Mouse (Mus musculus) G1E (cell line): ENCODE results near the gene Atox1. TPM values are rescaled to one million over a fixed set of nuclear protein-coding genes. Genes with fewer than 3 reads are reported as not detected.

Experiments used
- ATAC-seq: 2 replicates; pipeline ENCODE4 v1.8.0; 2016; ENCODE audit warnings: mild to moderate bottlenecking; ENCODE audit not compliant: insufficient number of reproducible peaks, poor library complexity, low FRiP score, severe bottlenecking; ENCODE audit errors: extremely low read depth
- DNase-seq: peaks from one replicate; pipeline ENCODE4 v3.0.0; 2012; ENCODE audit warnings: low spot score
- H3K27me3 ChIP-seq: 2 replicates; pipeline ENCODE4 v1.6.1; 2012; ENCODE audit warnings: mild to moderate bottlenecking, low read length, inconsistent platforms; ENCODE audit not compliant: insufficient read depth
- H3K36me3 ChIP-seq: replicated peaks from 2 replicates; pipeline ENCODE3; 2012; ENCODE audit warnings: mild to moderate bottlenecking, inconsistent platforms
- H3K4me1 ChIP-seq: 2 replicates; pipeline ENCODE4 v1.6.1; 2012; ENCODE audit warnings: low read depth, low read length, inconsistent platforms, mixed read lengths; ENCODE audit not compliant: insufficient read depth
- H3K4me3 ChIP-seq: 2 replicates; pipeline ENCODE4 v1.5.1; 2012; ENCODE audit warnings: low read depth, mild to moderate bottlenecking, inconsistent platforms, low read length, moderate library complexity, mixed read lengths
- H3K9me3 ChIP-seq: replicated peaks from 2 replicates; pipeline ENCODE4 v1.6.1; 2012; ENCODE audit warnings: inconsistent platforms
- CTCF ChIP-seq: IDR thresholded peaks from 2 replicates; pipeline ENCODE4 v1.5.1; 2012; ENCODE audit warnings: low read depth, low read length, inconsistent platforms, mixed read lengths
- GATA1 ChIP-seq: IDR thresholded peaks from 2 replicates; pipeline ENCODE4 v1.6.1; 2012; ENCODE audit warnings: borderline replicate concordance, low read length, inconsistent platforms, mixed read lengths
- GATA2 ChIP-seq: IDR thresholded peaks from 2 replicates; pipeline ENCODE4 v1.6.1; 2012; ENCODE audit warnings: low read depth, low read length, inconsistent platforms, borderline replicate concordance
- POLR2AphosphoS5 ChIP-seq: IDR thresholded peaks from 2 replicates; pipeline ENCODE4 v1.6.1; 2012; ENCODE audit warnings: low read depth, low read length, inconsistent platforms; ENCODE audit not compliant: insufficient replicate concordance
- TAL1 ChIP-seq: conservative IDR thresholded peaks from 2 replicates; pipeline ENCODE4 v1.6.1; 2012; ENCODE audit warnings: low read depth, low read length, inconsistent platforms, mixed read lengths
- polyA plus RNA-seq: library from polyadenylated mRNA; stranded (reverse); fragments of >175 nt; gene quantifications from 2 replicates; pipeline ENCODE4 v1.2.3, GENCODE M21; 2012
- total RNA-seq, 2 experiments: library from RNA; stranded (forward) in 1 of 2; stranded (reverse) in 1 of 2; fragments of 200-1000 nt in 1 of 2; fragments of >200 nt in 1 of 2; fragmentation: Nextera tagmentation in 1 of 2; gene quantifications; 2 replicates each; pipeline ENCODE4 v1.2.3; 2014 to 2017

Gene Atox1
- total RNA-seq (2014; fragmentation: Nextera tagmentation) (37.0 and 37.7 TPM in 2 replicates), total RNA-seq (2017) (103 and 125 TPM in 2 replicates), polyA plus RNA-seq (39.7 and 92.8 TPM in 2 replicates)

DNA sequence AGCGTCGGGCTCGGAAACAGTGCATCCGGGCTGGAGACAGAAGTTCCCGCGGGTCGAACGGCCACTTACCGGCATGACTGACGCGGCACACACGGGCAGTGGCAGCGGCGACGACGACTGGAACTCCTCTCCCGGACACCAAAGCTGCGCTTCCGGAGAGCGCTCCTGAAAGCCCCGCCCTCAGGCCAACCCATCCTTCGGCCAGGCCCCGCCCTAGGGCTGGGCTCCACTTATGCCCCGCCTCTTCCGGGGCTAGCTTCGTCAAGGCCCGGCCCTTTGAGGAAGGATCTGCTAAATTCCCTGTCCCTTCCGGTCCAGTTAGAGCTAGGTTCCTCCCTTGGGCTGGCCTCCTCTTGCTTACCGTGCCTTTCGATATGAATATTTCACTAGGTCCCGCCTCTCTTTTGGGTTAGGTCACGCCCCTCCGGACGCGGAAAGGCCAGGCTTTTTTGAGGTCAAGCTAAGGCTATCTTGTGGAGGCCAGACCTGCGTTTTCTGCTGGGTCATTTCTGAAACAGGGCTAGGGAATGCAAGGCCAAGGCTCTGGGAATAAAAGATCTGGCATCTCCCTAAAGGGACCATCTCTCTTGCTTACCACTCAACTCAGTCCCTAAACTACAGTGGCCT is at the start of gene Atox1:
TSS of gene Atox1 (minus strand) at position 221 of the 627 bp plus-strand sequence.
- DNase-seq (peak; percentile 92), ATAC-seq (peak; percentile 99)
- Histone ChIP-seq H3K27me3 (no peaks in the 10 kb centered on the region), H3K9me3 (no peaks in the 10 kb centered on the region), H3K36me3 (peaks cover 31% of the 10 kb centered on the region), H3K4me1 (peaks cover 39% of the 10 kb centered on the region), H3K4me3 (peak within 1 kb of the TSS; percentile 96)
- TF ChIP-seq TAL1 (no peak), GATA2 (no peak), CTCF (no peak), POLR2AphosphoS5 (no peak)

DNA sequence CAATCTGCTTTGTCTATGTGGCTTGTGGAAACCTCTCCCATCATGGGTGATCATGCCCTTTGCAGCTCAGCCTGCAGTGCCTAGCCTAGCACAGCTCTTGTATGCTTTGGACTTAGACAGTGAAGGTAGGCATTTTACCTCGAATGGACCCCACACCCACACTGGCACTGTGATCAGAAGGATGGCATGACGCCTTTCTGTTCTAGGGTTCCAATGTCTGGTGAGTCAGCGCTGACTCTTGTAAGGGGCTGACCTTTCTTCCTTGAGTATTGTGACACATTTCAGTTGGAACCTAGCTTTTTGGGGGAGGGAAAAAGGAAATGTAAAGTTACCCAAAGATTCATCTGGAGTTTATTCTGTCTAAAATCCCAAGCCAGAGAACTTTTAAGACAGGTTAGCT is 44.4 kb upstream of the Atox1 start:
- TF ChIP-seq GATA2 (no peak), POLR2AphosphoS5 (peak; percentile 43; the same call in 1 of the 2 replicates)
- Histone ChIP-seq H3K36me3 (peaks cover 40% of the 10 kb centered on the region), H3K4me1 (peaks cover 5% of the 10 kb centered on the region; the same call in 1 of the 2 replicates), H3K4me3 (no peak overlapping the region), H3K27me3 (no peaks in the 10 kb centered on the region), H3K9me3 (no peaks in the 10 kb centered on the region)
- ATAC-seq (no peak), DNase-seq (no peak)

DNA sequence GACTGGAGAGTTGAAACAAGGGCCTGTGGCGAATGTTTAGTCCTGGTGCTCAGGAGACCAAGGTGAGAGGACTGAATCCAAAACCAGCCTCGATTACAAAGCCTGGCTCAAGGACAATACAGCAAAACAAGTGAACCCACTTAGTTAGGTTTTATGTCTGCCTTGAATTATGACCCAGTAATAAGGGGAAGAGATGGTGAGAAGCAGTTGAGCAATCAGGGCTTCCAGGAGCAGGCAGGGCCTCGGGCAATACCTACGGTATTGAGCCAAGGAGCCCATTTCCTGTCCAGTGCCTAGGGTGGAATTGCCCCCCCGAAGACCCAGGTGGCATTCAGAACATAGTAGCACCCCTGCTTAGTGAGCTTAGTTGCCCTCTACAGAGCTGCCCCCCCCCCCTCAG is 41.8 kb upstream of the Atox1 start:
- H3K36me3 ChIP-seq, result peaks cover 62% of the 10 kb centered on the region

DNA sequence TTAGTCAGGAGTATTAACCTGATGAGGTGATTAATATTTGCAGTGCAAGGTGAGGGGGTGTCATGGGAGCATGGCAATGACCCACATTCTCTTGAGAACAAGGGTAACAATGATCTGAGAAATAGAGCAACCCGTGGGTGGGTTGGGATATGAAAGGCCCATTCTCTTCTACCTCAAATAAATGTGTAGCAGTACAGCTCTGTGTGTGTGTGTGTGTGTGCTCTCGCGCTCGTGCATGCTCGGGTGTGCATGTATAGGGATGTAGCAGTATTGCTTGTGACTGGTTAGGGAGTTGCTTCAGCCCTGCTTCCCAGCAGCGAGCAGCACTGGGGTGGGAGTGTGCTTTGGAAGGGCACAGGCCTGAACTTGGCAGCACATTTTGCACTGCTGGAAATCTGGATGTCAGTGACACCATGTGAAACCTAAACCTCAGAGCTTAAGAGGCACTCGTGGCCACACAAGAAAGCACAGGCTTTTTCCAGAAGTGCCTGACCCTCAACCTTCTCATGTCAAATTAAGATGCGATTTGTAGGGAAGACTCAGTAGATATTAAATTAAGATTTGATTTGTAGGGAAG is 41.0 kb upstream of the Atox1 start:
- no peak overlapping the region for H3K4me3 ChIP-seq
- TF ChIP-seq GATA1 (no peak), CTCF (no peak)
- peaks cover 14% of the 10 kb centered on the region for H3K4me1 ChIP-seq
- ATAC-seq (no peak), DNase-seq (no peak)
- H3K27me3 ChIP-seq, result no peaks in the 10 kb centered on the region
- no peaks in the 10 kb centered on the region for H3K9me3 ChIP-seq
- peaks cover 71% of the 10 kb centered on the region for H3K36me3 ChIP-seq

More for the DNA sequence above, 41.8 kb upstream of the Atox1 start:
- TF ChIP-seq POLR2AphosphoS5, result no peak
- TF ChIP-seq GATA1, result no peak
- TF ChIP-seq GATA2, result no peak
- no peak for TF ChIP-seq TAL1
- TF ChIP-seq CTCF, result no peak
- H3K9me3 ChIP-seq, result no peaks in the 10 kb centered on the region
- DNase-seq (no peak), ATAC-seq (no peak)
- no peak overlapping the region for H3K4me3 ChIP-seq
- peaks cover 8% of the 10 kb centered on the region; the same call in 1 of the 2 replicates for H3K4me1 ChIP-seq
- H3K27me3 ChIP-seq, result no peaks in the 10 kb centered on the region

GRCm38 (mm10) chr11:55497885-55498284 is 36.8 kb upstream of the Atox1 start:
- H3K4me1 ChIP-seq, result peaks cover 29% of the 10 kb centered on the region
- H3K4me3 ChIP-seq, result no peak overlapping the region
- DNase-seq (peak; percentile 19), ATAC-seq (peak; percentile 63)
- TF ChIP-seq TAL1 (no peak), POLR2AphosphoS5 (no peak), GATA1 (no peak), GATA2 (no peak), CTCF (peak; percentile 66)
- no peaks in the 10 kb centered on the region for H3K9me3 ChIP-seq
- no peaks in the 10 kb centered on the region for H3K27me3 ChIP-seq
- H3K36me3 ChIP-seq, result peaks cover 95% of the 10 kb centered on the region

DNA sequence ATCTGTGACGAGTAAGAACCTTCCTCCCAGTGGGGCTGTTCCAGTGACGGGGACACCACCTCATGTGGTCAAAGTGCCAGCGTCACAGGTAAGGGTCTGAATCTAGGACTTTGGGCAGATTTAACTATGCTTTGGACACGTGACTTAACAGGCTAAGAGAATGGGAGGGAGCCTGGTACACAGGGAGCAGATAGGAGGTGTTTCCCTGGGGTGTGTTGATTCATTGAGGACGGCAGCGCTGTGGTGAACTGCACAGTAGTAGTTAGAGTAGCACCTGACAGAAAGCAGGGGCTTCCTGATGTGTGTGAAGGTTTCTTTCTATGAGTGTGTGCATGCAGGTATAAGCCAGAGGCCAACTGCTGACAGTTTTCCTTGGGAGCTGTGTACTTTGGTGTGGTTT is 35.1 kb upstream of the Atox1 start:
- DNase-seq (no peak), ATAC-seq (no peak)
- no peaks in the 10 kb centered on the region for H3K27me3 ChIP-seq
- peaks cover 95% of the 10 kb centered on the region for H3K36me3 ChIP-seq
- H3K9me3 ChIP-seq, result no peaks in the 10 kb centered on the region
- peaks cover 35% of the 10 kb centered on the region for H3K4me1 ChIP-seq
- no peak for TF ChIP-seq GATA2
- TF ChIP-seq POLR2AphosphoS5, result no peak
- no peak for TF ChIP-seq GATA1
- no peak for TF ChIP-seq CTCF
- TF ChIP-seq TAL1, result no peak
- no peak overlapping the region for H3K4me3 ChIP-seq
